Mouse (Mus musculus): ENCODE results near the gene Olfr483. TPM values are rescaled to one million over a fixed set of nuclear protein-coding genes. Genes with fewer than 3 reads are reported as not detected.

The Olfr483 gene
- not detected for total RNA-seq (2021)
- long read RNA-seq, experiment 1, result 0 reads
- long read RNA-seq, experiment 2, result 0 reads

GRCm38 (mm10) chr7:108100549-108100948 is at the start of gene Olfr483:
Olfr483 (plus strand) TSS chr7:108100849.
- Histone ChIP-seq H3K4me3 (no peak within 1 kb of the TSS), H3K27ac (no peak within 1 kb of the TSS)
- DNase-seq (ENCODE audit: low spot score in 2 of 2), result no peak
- TF ChIP-seq CTCF (conservative IDR thresholded peaks at IDR 0.05), result no peak

- no peak for DNase-seq (ENCODE audit: low spot score in 2 of 2)
- H3K27ac ChIP-seq, result no peak within 1 kb of the TSS
- H3K4me3 ChIP-seq, result no peak within 1 kb of the TSS
- TF ChIP-seq CTCF (conservative IDR thresholded peaks at IDR 0.05), result no peak
Observed at GRCm38 (mm10) chr7:108067246-108067645, 33.4 kb upstream of the Olfr483 start, which contains the start of gene Olfr480. Olfr480 (minus strand) TSS chr7:108067346.

DNA sequence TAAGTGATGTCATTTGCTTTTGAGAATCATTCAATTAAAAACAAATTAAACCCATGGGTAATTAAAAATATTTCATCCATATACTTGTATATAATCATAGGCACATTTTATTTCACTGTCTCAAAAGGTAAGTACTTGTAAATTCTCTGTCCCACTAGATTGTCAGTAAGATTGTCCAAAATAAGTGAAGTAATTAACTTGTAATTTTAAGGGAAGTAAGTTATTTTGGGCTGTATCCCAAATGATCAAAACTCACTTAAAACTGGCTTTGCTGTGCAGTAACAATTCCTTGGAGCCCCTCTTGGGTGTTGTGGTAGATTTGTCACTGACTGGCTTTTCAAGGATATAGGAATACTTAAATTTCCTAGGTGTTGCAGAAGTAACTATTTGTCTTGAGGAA is 21.1 kb upstream of the Olfr483 start, which contains the start of gene Olfr481:
TSS of gene Olfr481 (plus strand) at position 301 of the 400 bp plus-strand sequence.
- no peak for DNase-seq (ENCODE audit: low spot score in 2 of 2)
- no peak for TF ChIP-seq CTCF (conservative IDR thresholded peaks at IDR 0.05)
- Histone ChIP-seq H3K27ac (no peak within 1 kb of the TSS), H3K4me3 (no peak within 1 kb of the TSS)

DNA sequence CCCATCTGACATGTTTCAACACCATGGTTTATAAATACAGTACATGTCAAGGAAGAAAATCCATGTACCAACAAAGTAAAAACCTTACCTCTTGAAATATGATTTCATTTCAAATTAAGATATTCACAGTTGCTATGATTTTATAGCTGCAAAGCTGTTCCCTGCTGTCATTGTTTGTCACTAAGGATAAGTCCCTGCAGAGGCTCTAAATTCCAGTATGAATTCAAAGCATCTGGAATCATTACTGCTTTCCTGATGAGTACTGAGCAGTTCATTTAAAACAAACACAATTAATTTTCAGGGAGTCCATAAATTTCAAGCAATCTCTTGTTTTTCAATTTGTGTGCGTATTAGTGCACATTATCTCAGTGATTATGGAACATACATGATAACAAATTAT is 3.2 kb upstream of the Olfr483 start, which contains the start of gene Olfr482:
TSS of gene Olfr482 (minus strand) at position 101 of the 400 bp plus-strand sequence.
- no peak within 1 kb of the TSS for H3K27ac ChIP-seq
- no peak for DNase-seq (ENCODE audit: low spot score in 2 of 2)
- H3K4me3 ChIP-seq, result no peak within 1 kb of the TSS
- no peak for TF ChIP-seq CTCF (conservative IDR thresholded peaks at IDR 0.05)

GRCm38 (mm10) chr7:108120681-108121080 is 20.0 kb downstream of the Olfr483 start:
- TF ChIP-seq CTCF (conservative IDR thresholded peaks at IDR 0.05), result no peak
- Histone ChIP-seq H3K4me3 (no peak overlapping the region), H3K27ac (no peak overlapping the region)
- DNase-seq (ENCODE audit: low spot score in 2 of 2), result no peak

DNA sequence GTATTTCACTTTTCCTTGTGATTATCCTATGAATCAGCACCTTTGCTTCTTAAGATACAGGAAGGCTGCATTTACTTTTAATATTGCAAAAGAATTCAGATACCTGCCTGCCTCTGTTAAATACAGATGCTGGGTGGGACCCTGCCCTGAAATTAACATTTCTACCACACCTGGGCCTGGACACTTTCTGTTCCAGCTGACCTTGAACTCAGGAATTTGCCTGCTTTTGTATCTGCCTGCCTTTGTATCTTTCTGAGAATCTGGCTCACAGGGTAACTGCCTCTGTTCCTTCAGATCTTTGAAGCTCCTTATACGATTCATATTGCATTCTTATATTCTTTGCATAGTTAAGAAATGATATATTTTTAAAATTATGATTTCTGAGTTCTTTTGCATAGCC is 20.8 kb downstream of the Olfr483 start:
- TF ChIP-seq CTCF (conservative IDR thresholded peaks at IDR 0.05), result no peak
- H3K4me3 ChIP-seq, result no peak overlapping the region
- DNase-seq (ENCODE audit: low spot score in 2 of 2), result no peak

GRCm38 (mm10) chr7:108127349-108127748 is 26.7 kb downstream of the Olfr483 start, which contains the start of gene Olfr484:
Olfr484 (minus strand) TSS chr7:108127449.
- no peak within 1 kb of the TSS for H3K4me3 ChIP-seq
- H3K27ac ChIP-seq, result no peak within 1 kb of the TSS
- no peak for DNase-seq (ENCODE audit: low spot score in 2 of 2)
- TF ChIP-seq CTCF (conservative IDR thresholded peaks at IDR 0.05), result no peak

More for the DNA sequence above, 20.8 kb downstream of the Olfr483 start:
- H3K27ac ChIP-seq, result no peak overlapping the region

Other genes with a start within 250 kb of the Olfr483 start
- not detected for gene Olfr472, start 202.9 kb upstream of the Olfr483 start, total RNA-seq (2021)
- gene Olfr473, start 170.4 kb upstream of the Olfr483 start, total RNA-seq (2021), result not detected
- gene Olfr474, start 146.2 kb upstream of the Olfr483 start, total RNA-seq (2021), result not detected
- gene Olfr476, start 136.0 kb upstream of the Olfr483 start, total RNA-seq (2021), result not detected
- not detected for gene Olfr477, start 114.2 kb upstream of the Olfr483 start, total RNA-seq (2021)
- gene Olfr478, start 66.9 kb upstream of the Olfr483 start, total RNA-seq (2021), result not detected
- gene Olfr479, start 50.2 kb upstream of the Olfr483 start, total RNA-seq (2021), result not detected
- gene Olfr480, start 33.5 kb upstream of the Olfr483 start, total RNA-seq (2021), result not detected
- gene Olfr481, start 21.0 kb upstream of the Olfr483 start, total RNA-seq (2021), result not detected
- gene Olfr482, start 3.3 kb upstream of the Olfr483 start, total RNA-seq (2021), result 1 to 10 TPM; 2.2 TPM
- gene Olfr484, start 26.6 kb downstream of the Olfr483 start, total RNA-seq (2021), result not detected
- not detected for gene Olfr485, start 59.0 kb downstream of the Olfr483 start, total RNA-seq (2021)
- not detected for gene Olfr486, start 71.9 kb downstream of the Olfr483 start, total RNA-seq (2021)
- not detected for gene Olfr487, start 113.8 kb downstream of the Olfr483 start, total RNA-seq (2021)
- not detected for gene Olfr488, start 157.5 kb downstream of the Olfr483 start, total RNA-seq (2021)
- gene Olfr490, start 188.1 kb downstream of the Olfr483 start, total RNA-seq (2021), result not detected
- not detected for gene Olfr491, start 212.6 kb downstream of the Olfr483 start, total RNA-seq (2021)
- gene Olfr492, start 222.8 kb downstream of the Olfr483 start, total RNA-seq (2021), result not detected
- not detected for gene Olfr493, start 246.1 kb downstream of the Olfr483 start, total RNA-seq (2021)